Mouse (Mus musculus) heart, postnatal 10 days (tissue): ENCODE measurements around the gene Gm21394. TPM values are rescaled to one million over a fixed set of nuclear protein-coding genes. Genes with fewer than 3 reads are reported as not detected.
"Not testable (repeated sequence)": the region's sequence is repeated elsewhere in the genome, so short reads cannot be mapped to it uniquely, and the experiment has no call there.

Experiments used
- DNase-seq, 2 experiments: peaks; one replicate each; pipeline ENCODE4 v3.0.0; 2021
- intact Hi-C: fragments of 180-260 bp; cut with DNase I; formaldehyde crosslinking; loops from one replicate; pipeline ENCODE4 v1.15.1; 2025
- total RNA-seq, 2 experiments: library from RNA; stranded (reverse); gene quantifications; 2 replicates each; pipeline ENCODE4 v1.2.3; 2021

Gm21394 gene
- not detected for total RNA-seq

GRCm38 (mm10) chrY:84564807-84565206 lies at the start of gene Gm21394:
TSS of gene Gm21394 (minus strand) at chrY:84564907.
- intact Hi-C loops, DNase-seq: not testable (repeated sequence)

Other genes with a start within 250 kb of the Gm21394 start
- not detected for gene Gm21409, start 181.8 kb upstream of the Gm21394 start, total RNA-seq